Mouse (Mus musculus): ENCODE results near the gene Brd1. TPM values are rescaled to one million over a fixed set of nuclear protein-coding genes. Genes with fewer than 3 reads are reported as not detected.
A peak's percentile ranks its signal among the peaks of the same experiment; 100 is the strongest.
"Not testable (repeated sequence)": the region's sequence is repeated elsewhere in the genome, so short reads cannot be mapped to it uniquely, and the experiment has no call there.

Gene Brd1
- polyA plus RNA-seq, 1 experiment from 2014 or later: 30.4 TPM

- Histone ChIP-seq H3K27me3 (ENCODE audit: control insufficient read depth, insufficient read depth, low read length) (no peaks in the 10 kb centered on the region), H3K4me1 (ENCODE audit: control insufficient read depth, insufficient read depth, low read length) (peaks cover 8% of the 10 kb centered on the region; the same call in 1 of the 2 replicates), H3K9ac (ENCODE audit: low read length) (peak overlapping the region; percentile 90), H3K27ac (replicated peaks; ENCODE audit: low read depth, low read length) (no peak overlapping the region), H3K4me3 (ENCODE audit: low read depth, low read length) (peak overlapping the region; percentile 80), H3K9me3 (ENCODE audit: control insufficient read depth, low read length) (no peaks in the 10 kb centered on the region), H3K36me3 (ENCODE audit: control insufficient read depth, insufficient read depth, low read length) (peaks cover 6% of the 10 kb centered on the region), H3K4me2 (ENCODE audit: low read depth, severe bottlenecking) (peak overlapping the region; percentile 46)
- no peak for ATAC-seq (ENCODE audit: insufficient number of reproducible peaks, low FRiP score, low TSS enrichment, low read depth)
- 2% methylated on average over 8 of the region's 8 CpGs for WGBS
- DNase-seq (ENCODE audit: low spot score): no peak
These were observed 18.3 kb upstream of the Brd1 start for GRCm38 (mm10) chr15:88752403-88752733.

GRCm38 (mm10) chr15:88751564-88752402 lies 17.8 kb upstream of the Brd1 start, which contains the start of gene Zbed4:
TSS of gene Zbed4 (plus strand) at chr15:88751660.
- Histone ChIP-seq H3K4me3 (ENCODE audit: low read depth, low read length) (peak within 1 kb of the TSS; percentile 80), H3K9ac (ENCODE audit: low read length) (peak within 1 kb of the TSS; percentile 90), H3K27me3 (ENCODE audit: control insufficient read depth, insufficient read depth, low read length) (no peaks in the 10 kb centered on the region), H3K4me2 (ENCODE audit: low read depth, severe bottlenecking) (peak within 1 kb of the TSS; percentile 71), H3K27ac (replicated peaks; ENCODE audit: low read depth, low read length) (peak within 1 kb of the TSS; percentile 84; the same call in 1 of the 2 replicates), H3K4me1 (ENCODE audit: control insufficient read depth, insufficient read depth, low read length) (peaks cover 8% of the 10 kb centered on the region; the same call in 1 of the 2 replicates), H3K36me3 (ENCODE audit: control insufficient read depth, insufficient read depth, low read length) (peaks cover 2% of the 10 kb centered on the region; the same call in 1 of the 2 replicates), H3K9me3 (ENCODE audit: control insufficient read depth, low read length) (no peaks in the 10 kb centered on the region)
- DNase-seq (ENCODE audit: low spot score) (peak; percentile 75), ATAC-seq (ENCODE audit: insufficient number of reproducible peaks, low FRiP score, low TSS enrichment, low read depth) (peak; percentile 76)
- whole genome bisulfite sequencing: under 1% methylated on average over 89 of the region's 119 CpGs

- peaks cover 2% of the 10 kb centered on the region; the same call in 1 of the 2 replicates for H3K36me3 ChIP-seq (ENCODE audit: control insufficient read depth, insufficient read depth, low read length)
- peak overlapping the region; percentile 80 for H3K4me3 ChIP-seq (ENCODE audit: low read depth, low read length)
- H3K9me3 ChIP-seq (ENCODE audit: control insufficient read depth, low read length): no peaks in the 10 kb centered on the region
- peak overlapping the region; percentile 71 for H3K4me2 ChIP-seq (ENCODE audit: low read depth, severe bottlenecking)
- DNase-seq (ENCODE audit: low spot score) (peak; percentile 99), ATAC-seq (ENCODE audit: insufficient number of reproducible peaks, low FRiP score, low TSS enrichment, low read depth) (peak; percentile 96)
- WGBS: 6% methylated on average over 54 of the region's 54 CpGs
- H3K27ac ChIP-seq (replicated peaks; ENCODE audit: low read depth, low read length): peak overlapping the region; percentile 55; the same call in 1 of the 2 replicates
- peaks cover 8% of the 10 kb centered on the region; the same call in 1 of the 2 replicates for H3K4me1 ChIP-seq (ENCODE audit: control insufficient read depth, insufficient read depth, low read length)
- H3K27me3 ChIP-seq (ENCODE audit: control insufficient read depth, insufficient read depth, low read length): no peaks in the 10 kb centered on the region
- H3K9ac ChIP-seq (ENCODE audit: low read length): peak overlapping the region; percentile 53
These were observed 16.9 kb upstream of the Brd1 start for GRCm38 (mm10) chr15:88750677-88751563.

GRCm38 (mm10) chr15:88750032-88750431 lies 16.0 kb upstream of the Brd1 start:
- no peak for DNase-seq (ENCODE audit: low spot score)
- Histone ChIP-seq H3K27me3 (ENCODE audit: control insufficient read depth, insufficient read depth, low read length) (no peaks in the 10 kb centered on the region), H3K4me2 (ENCODE audit: low read depth, severe bottlenecking) (no peak overlapping the region), H3K9me3 (ENCODE audit: control insufficient read depth, low read length) (no peaks in the 10 kb centered on the region), H3K27ac (replicated peaks; ENCODE audit: low read depth, low read length) (no peak overlapping the region), H3K36me3 (ENCODE audit: control insufficient read depth, insufficient read depth, low read length) (no peaks in the 10 kb centered on the region), H3K4me3 (ENCODE audit: low read depth, low read length) (no peak overlapping the region), H3K4me1 (ENCODE audit: control insufficient read depth, insufficient read depth, low read length) (peaks cover 8% of the 10 kb centered on the region; the same call in 1 of the 2 replicates), H3K9ac (ENCODE audit: low read length) (no peak overlapping the region)
- ATAC-seq (ENCODE audit: insufficient number of reproducible peaks, low FRiP score, low TSS enrichment, low read depth): no peak
- 89% methylated on average over 10 of the region's 10 CpGs for WGBS

- H3K4me3 ChIP-seq (ENCODE audit: low read depth, low read length); H3K9ac ChIP-seq (ENCODE audit: low read length); H3K4me1 ChIP-seq (ENCODE audit: control insufficient read depth, insufficient read depth, low read length); ATAC-seq (ENCODE audit: insufficient number of reproducible peaks, low FRiP score, low TSS enrichment, low read depth); H3K9me3 ChIP-seq (ENCODE audit: control insufficient read depth, low read length); H3K27me3 ChIP-seq (ENCODE audit: control insufficient read depth, insufficient read depth, low read length); H3K27ac ChIP-seq (replicated peaks; ENCODE audit: low read depth, low read length); DNase-seq (ENCODE audit: low spot score); H3K36me3 ChIP-seq (ENCODE audit: control insufficient read depth, insufficient read depth, low read length); H3K4me2 ChIP-seq (ENCODE audit: low read depth, severe bottlenecking): not testable (repeated sequence)
- 90% methylated on average over 8 of the region's 8 CpGs for WGBS
These were observed 15.6 kb upstream of the Brd1 start for GRCm38 (mm10) chr15:88749617-88750016.

- DNase-seq (ENCODE audit: low spot score) (no peak), ATAC-seq (ENCODE audit: insufficient number of reproducible peaks, low FRiP score, low TSS enrichment, low read depth) (no peak)
- H3K4me3 ChIP-seq (ENCODE audit: low read depth, low read length): no peak overlapping the region
- no peaks in the 10 kb centered on the region for H3K27me3 ChIP-seq (ENCODE audit: control insufficient read depth, insufficient read depth, low read length)
- H3K9me3 ChIP-seq (ENCODE audit: control insufficient read depth, low read length): no peaks in the 10 kb centered on the region
- H3K4me1 ChIP-seq (ENCODE audit: control insufficient read depth, insufficient read depth, low read length): 0 out of 2 replicates have a peak, but pooled peaks cover 4% of the 10 kb centered on the region
- WGBS: 62% methylated on average over 3 of the region's 3 CpGs
- H3K36me3 ChIP-seq (ENCODE audit: control insufficient read depth, insufficient read depth, low read length): no peaks in the 10 kb centered on the region
- no peak overlapping the region for H3K9ac ChIP-seq (ENCODE audit: low read length)
- H3K4me2 ChIP-seq (ENCODE audit: low read depth, severe bottlenecking): no peak overlapping the region
- H3K27ac ChIP-seq (replicated peaks; ENCODE audit: low read depth, low read length): no peak overlapping the region
These were observed 11.9 kb upstream of the Brd1 start for GRCm38 (mm10) chr15:88745926-88746325.

- no peaks in the 10 kb centered on the region for H3K9me3 ChIP-seq (ENCODE audit: control insufficient read depth, low read length)
- no peak for ATAC-seq (ENCODE audit: insufficient number of reproducible peaks, low FRiP score, low TSS enrichment, low read depth)
- no peak for DNase-seq (ENCODE audit: low spot score)
- H3K9ac ChIP-seq (ENCODE audit: low read length): no peak overlapping the region
- H3K4me3 ChIP-seq (ENCODE audit: low read depth, low read length): no peak overlapping the region
- H3K4me1 ChIP-seq (ENCODE audit: control insufficient read depth, insufficient read depth, low read length): no peaks in the 10 kb centered on the region
- no peak overlapping the region for H3K4me2 ChIP-seq (ENCODE audit: low read depth, severe bottlenecking)
- H3K27me3 ChIP-seq (ENCODE audit: control insufficient read depth, insufficient read depth, low read length): no peaks in the 10 kb centered on the region
- no peaks in the 10 kb centered on the region for H3K36me3 ChIP-seq (ENCODE audit: control insufficient read depth, insufficient read depth, low read length)
- no peak overlapping the region for H3K27ac ChIP-seq (replicated peaks; ENCODE audit: low read depth, low read length)
- WGBS: 83% methylated on average over 3 of the region's 3 CpGs
These were observed 11.3 kb upstream of the Brd1 start for GRCm38 (mm10) chr15:88745347-88745746.

GRCm38 (mm10) chr15:88743371-88743770 lies 9.3 kb upstream of the Brd1 start:
- not testable (repeated sequence) for ATAC-seq (ENCODE audit: insufficient number of reproducible peaks, low FRiP score, low TSS enrichment, low read depth); H3K4me1 ChIP-seq (ENCODE audit: control insufficient read depth, insufficient read depth, low read length); DNase-seq (ENCODE audit: low spot score); H3K36me3 ChIP-seq (ENCODE audit: control insufficient read depth, insufficient read depth, low read length); H3K4me3 ChIP-seq (ENCODE audit: low read depth, low read length); H3K9me3 ChIP-seq (ENCODE audit: control insufficient read depth, low read length); H3K9ac ChIP-seq (ENCODE audit: low read length); H3K27ac ChIP-seq (replicated peaks; ENCODE audit: low read depth, low read length); H3K4me2 ChIP-seq (ENCODE audit: low read depth, severe bottlenecking); H3K27me3 ChIP-seq (ENCODE audit: control insufficient read depth, insufficient read depth, low read length)
- WGBS: 87% methylated on average over 5 of the region's 5 CpGs
